Mouse (Mus musculus) embryonic fibroblast, embryonic 13.5 days (primary cell): Measurements from ENCODE around the gene Nfkb1.

Source experiments
- CTCF ChIP-seq: IDR thresholded peaks from 2 replicates; pipeline ENCODE4 v1.5.1; 2011; ENCODE audit warnings: mild to moderate bottlenecking, control low read depth, low read length, moderate library complexity, borderline replicate concordance; ENCODE audit not compliant: insufficient read depth
- POLR2A ChIP-seq: IDR thresholded peaks from 2 replicates; pipeline ENCODE4 v1.6.1; 2011; ENCODE audit warnings: low read depth, mild to moderate bottlenecking, control low read depth, low read length, moderate library complexity

DNA sequence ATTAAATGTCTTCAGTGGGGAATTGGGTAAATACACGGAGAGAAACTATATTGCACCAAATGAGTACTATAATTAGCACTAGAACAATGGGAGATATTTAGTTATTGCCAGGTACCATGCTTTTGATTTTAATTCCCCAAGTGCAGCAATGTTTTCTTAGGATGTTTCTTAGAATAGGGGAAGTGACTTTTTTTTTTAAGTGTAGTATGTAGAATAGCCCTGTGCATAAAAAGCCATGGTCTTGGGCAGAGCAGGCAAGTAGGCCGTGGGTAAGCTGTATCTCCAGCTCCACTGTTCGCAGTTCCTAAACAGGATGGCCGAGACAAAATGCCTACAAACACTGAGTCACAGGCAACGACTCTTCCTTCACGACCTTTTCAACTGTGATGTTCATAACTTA is 8.1 kb downstream of the Nfkb1 start:
- TF ChIP-seq CTCF (no peak), POLR2A (no peak)
